Mouse (Mus musculus): ENCODE measurements around the gene Hrk.

The Hrk gene

DNA sequence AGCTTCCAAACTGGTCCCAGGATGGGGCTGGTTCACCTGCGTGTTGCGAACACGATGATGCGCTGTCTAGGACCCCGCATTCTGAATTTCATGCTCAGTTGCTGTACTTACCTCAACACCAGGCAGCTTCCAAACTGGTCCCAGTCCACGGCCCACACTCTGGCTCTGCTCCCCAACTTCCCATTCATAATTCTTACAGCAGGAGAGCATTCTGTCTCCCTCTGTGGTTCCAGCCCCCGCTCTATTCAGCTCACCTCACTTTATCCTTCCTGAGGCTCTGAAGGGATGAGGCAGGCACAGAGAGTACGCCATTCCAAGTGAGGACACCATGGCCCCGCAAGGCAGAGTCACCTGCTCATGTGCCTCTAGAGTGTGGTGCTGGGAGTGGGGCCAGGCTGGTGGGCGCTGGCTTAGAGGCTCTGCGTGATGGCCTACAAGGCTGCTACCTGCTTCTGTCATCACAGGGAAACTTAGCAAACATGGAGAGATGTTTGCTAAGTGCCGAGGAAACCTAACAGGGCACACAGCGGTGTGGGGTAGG lies 65.7 kb downstream of the Hrk start:
- DNase-seq, result no peak

DNA sequence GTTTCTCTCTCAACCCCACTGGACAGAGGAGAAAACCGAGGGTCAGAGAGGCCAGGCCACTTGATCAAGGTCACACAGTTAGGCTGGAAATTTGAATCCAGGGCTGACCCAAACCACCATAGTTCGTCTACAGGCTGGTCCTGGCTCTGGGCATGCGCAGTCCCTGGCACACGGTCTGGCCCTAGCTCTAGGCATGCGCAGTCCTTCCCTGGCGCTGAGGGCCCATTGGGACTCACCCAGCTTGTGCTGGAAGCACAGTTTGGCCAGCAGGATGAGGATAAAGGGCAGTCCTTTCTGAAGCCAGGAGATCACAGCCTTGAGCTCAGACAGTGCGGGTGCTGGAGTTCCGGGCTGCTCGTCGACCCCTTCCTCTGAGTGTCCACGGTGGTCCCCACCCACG lies 72.4 kb downstream of the Hrk start:
- no peak for DNase-seq

Data from embryo, embryonic 11 days (tissue).